Mouse (Mus musculus): ENCODE results near the gene Zcchc14.

DNA sequence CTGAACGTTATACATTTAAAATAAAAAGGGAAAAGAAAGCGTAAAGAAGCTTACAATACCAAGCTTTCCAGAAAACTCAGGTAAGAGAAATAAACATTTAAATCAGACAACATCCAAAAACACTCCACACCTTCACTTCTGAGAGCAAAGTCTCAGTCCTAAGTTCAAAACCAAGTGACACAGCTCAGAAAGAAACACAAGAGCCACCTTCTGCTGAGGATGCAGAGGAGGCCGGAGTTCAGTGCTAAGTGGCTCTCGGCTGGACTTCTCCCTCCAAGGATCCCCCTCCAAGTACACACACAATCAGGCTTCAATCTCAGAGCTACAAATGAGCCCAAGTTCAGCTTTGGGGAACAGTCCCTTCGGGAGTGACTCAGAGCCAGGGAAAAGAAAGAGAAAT, 3.3 kb downstream of the Zcchc14 start:
- no peak for TF ChIP-seq CTCF (IDR thresholded peaks at IDR 0.05; ENCODE audit: low read depth, low read length)
- TF ChIP-seq POLR2AphosphoS5 (IDR thresholded peaks at IDR 0.05; ENCODE audit: insufficient replicate concordance, low read depth, low read length), result no peak
- no peak for TF ChIP-seq TAL1 (conservative IDR thresholded peaks at IDR 0.05; ENCODE audit: low read depth, low read length)

Measured in G1E (cell line).